Mouse (Mus musculus) effector memory CD4-positive, alpha-beta T cell, adult 7 months (primary cell): ENCODE measurements around the gene Uqcc3. TPM values are rescaled to one million over a fixed set of nuclear protein-coding genes. Genes with fewer than 3 reads are reported as not detected.

Experiments
- polyA plus RNA-seq: library from polyadenylated mRNA; unstranded; fragments of 100-300 nt; shearing (Covaris generic); gene quantifications from one replicate; pipeline ENCODE4 v1.2.1, GENCODE M21; 2017

Gene Uqcc3
- 30.0 TPM for polyA plus RNA-seq

DNA sequence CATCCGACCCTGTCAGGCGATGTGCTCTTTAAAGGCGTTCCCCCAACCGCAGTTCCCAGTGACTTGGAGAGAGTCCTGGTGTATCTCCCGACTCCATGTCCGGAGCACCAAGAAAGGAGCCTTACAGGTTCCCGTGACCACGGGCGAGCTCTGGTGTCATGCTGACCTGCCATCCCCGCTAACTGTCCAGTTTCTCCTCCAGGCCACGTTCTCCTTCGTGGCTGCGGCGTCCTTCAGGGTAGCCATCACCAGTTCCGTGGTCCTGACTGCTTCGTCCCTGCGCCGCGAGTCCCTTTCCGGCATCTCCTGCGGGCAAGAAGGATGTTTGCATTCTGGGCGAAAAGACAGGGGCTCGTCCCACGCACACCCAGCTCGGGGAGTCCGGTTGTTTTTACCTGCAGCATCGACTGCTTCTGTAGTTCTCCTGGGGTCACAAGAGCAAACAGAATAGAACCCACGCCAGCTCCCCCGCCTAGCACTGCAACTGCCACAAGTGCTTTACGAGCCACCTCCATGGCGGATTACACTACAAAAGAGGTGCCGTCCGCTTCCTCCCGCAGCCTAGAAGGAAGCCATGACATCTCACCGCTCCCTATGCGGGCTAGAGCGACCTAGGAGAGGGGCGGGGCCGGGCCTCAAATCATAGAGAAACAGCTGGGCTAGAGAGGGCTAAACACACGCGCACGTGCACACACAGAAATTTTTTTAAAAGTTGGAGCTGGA lies at the start of gene Uqcc3:
Uqcc3 (minus strand) TSS at position 613 of the 723 bp plus-strand sequence.

DNA sequence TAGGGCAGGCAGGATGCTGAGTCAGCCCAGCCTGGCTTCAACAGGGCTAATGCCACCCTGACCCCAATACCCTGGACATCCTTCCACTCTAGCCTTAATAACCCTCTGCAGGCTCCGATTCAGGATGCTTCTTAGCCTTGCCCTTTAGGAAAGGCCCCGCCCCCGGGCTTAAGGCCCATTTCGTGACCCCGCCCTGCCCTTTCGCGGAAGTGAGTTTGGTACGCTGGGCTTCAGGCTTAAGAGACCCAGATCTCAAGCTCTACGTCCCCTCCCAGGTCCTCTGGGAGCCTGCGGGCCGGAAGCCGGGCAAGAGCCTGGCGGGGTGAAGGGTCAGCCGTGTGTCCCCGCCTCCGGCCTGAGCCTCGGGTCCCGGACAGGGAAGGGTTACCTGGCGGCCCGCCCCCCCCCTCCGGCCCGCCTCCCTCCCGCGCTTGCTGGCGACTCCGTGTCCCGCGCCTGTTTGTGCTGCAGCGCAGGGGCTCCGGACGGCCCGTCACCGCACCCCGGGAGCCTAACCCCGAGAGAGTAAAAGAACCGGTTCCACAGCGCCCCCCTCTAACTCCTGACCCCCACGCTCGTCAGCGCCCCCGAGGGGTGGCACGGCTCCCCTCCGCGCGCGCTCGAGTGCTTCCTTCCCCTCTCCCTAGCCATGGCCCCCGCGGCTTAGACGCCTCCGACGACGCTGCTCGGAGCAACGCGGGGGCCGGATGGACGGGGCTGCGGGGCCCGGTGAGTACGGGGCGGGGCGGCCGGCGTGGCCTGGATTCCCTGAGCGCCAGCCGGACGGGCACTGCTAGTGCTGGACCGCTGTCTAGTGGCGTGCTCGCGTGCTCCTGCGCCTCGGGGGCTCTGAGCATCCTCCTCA lies 48.7 kb upstream of the Uqcc3 start, which contains the start of the genes Rom1 and Eml3:
Rom1 (minus strand) TSS at position 133 of the 865 bp plus-strand sequence.
Eml3 (plus strand) TSS at position 329 of the 865 bp plus-strand sequence.

DNA sequence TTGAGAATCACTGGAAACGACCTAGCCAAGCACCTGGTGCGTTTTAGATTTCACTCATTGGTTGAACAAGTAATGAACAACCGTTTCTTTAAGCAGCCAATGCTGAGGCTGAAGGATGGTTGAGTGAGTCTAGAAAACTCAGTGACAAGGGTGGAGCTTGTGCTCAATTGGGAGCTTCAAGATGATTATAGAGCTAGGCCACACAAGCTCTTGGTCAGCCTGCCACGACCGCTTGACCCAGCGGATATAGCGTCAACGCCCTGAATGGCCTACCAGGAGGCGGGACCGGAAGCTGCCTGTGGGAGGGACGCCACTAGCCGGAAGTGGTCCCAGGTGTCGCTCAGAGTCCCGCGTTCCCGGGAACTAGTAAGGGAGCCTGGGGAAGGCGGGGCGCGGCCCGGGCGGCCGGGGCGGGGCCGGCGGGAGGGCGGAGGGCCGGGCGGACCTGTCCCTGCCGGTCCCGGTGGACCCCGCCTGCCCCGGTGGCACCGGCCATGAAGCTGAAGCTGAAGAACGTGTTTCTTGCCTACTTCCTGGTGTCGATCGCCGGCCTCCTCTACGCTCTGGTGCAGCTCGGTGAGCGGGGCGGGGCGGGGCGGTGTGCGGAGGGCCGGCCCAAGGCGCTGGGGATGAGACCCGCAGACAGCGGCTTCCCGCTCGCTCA lies 39.5 kb upstream of the Uqcc3 start, which contains the start of gene B3gat3:
B3gat3 (plus strand) TSS at position 302 of the 664 bp plus-strand sequence.

DNA sequence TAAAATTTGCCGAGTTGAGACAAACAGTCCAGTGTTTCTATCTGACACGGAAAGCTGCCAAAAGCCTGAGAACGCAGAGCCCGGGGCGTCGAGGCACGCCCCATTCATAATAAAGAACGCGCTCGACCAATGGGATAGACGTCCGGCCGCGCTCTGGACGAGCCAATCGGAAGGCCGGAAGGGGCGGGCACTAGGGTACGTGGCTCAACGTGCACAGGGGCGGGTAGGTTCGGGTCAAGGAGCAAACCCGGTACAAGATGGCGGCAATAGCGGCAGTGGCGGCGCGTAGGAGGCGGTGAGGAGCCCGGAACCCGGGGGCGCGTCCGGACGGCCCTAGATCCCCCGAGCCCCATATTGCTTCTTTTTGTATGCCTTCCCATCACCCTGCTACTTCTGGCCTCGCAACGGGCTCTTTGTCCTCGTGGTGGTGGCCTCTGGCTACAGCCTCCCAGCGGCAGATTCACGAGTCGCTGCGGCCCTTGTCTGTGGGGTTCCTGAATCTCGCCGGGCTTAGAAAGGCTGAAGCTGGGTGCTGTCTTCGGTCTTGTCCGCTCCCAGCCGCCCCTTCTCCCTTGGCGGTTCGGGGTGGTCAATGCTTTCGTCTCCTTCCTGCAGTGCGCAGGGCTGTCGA lies 17.3 kb upstream of the Uqcc3 start, which contains the start of gene Ganab:
Ganab (plus strand) TSS at position 207 of the 631 bp plus-strand sequence.

DNA sequence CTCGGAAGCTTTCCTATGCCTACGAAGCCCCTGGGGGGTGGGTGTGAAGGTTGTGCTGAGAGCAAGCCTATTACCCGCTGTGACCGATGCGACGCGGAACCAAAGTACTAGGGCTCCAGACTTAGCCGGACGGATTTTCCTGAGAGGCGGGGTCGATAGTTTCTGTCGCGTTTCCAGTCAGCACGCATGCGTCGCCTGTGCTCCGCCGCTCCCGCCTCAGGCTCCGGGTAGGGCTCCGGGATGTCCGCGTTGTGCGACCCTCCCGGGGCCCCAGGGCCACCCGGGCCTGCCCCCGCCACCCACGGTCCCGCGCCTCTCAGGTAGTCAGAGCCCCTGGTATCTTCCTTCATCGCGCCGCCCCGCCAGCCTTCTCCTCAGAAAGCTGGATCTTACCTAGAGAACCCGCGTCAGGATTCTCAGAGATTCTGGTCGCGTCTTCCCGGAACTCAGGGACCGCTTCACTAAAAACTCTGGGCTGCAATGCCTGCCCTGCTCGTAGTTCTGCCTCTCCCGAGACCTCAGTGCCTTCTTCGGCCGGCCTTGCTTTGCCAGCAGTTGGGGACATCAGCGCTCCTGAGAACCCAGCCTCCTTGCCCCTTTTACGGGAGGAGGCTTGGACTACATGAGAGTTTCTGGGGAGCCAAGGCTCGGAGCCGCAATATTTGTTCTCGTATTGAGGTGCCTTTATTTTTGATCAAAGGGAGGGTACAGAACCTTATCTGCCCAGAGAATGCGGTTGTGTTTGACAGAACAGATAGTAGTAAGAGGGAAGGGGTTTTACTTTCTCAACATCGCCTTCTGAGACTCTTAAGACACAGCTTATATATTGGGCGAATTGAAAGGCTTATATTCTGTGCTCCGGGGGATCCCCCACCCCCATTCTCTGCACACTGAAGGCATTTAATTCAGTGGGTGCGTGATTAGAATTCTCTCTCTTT lies 12.4 kb upstream of the Uqcc3 start, which contains the start of gene Ints5:
Ints5 (plus strand) TSS at position 177 of the 938 bp plus-strand sequence.

DNA sequence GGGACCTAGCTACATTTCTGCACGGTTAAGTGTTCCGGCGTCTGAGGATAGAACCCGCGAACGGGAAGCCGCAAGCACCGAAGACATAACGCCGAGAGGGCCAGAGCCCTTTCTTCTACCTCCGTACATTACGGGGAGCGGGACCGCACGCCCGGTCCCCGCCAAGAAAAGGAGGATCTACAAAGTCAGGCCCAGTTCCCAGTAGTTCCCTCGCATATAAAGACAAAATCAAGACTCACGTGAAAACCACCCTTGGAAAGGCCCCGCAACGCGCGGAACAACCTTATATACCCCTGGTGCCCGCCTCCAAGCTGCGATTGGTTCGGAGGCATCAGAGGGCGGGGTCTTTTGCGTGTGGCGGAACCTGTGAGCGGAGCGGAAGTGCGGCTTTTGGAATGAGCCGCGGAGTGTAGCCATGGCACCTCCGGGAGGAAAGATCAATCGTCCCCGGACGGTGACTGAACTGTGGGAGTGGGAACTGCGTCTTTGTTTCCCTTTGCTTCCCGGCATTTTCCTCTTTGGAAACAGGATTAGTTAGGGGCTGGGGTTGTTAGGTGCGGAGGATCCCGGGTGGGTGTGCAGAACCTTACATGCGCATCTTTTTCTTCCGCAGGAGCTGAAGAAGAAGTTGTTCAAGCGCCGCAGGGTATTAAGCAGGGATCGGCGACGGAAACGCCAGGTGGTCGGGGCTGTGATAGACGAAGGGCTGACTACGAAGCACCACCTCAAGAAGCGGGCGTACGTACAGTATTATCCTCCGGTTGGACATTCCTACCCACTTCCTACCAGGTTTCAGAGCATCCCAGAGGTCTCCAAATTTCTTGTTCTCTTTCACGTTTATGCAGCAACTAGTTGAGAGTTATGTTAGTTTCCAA lies 8.0 kb upstream of the Uqcc3 start, which contains the start of the genes 1810009A15Rik and Gm49416:
1810009A15Rik (plus strand) TSS at position 343 of the 875 bp plus-strand sequence.
Gm49416 (plus strand) TSS at position 416 of the 875 bp plus-strand sequence.

DNA sequence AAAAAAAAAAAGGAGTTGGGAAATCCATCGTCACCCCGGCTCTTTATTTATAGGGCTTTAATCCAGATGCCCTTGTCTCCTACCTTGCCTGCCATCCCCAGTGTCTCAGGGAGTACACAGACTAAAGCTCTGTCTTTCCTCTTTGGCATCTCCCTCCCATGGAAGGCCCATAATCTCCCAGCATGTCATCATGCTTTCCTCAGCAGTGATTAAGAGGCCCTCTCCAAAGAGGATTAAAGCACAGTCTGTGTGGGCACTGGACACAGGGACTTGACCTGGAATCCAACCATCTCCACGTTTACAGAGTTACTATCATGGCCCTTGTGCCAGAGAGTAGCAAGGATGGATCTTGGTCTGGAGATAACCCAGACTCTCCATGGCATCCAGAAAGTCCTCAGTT lies 2.9 kb upstream of the Uqcc3 start, which contains the start of the genes Lbhd1 and Gm49403:
Lbhd1 (plus strand) TSS at position 117 of the 400 bp plus-strand sequence.
Gm49403 (plus strand) TSS at position 315 of the 400 bp plus-strand sequence.

DNA sequence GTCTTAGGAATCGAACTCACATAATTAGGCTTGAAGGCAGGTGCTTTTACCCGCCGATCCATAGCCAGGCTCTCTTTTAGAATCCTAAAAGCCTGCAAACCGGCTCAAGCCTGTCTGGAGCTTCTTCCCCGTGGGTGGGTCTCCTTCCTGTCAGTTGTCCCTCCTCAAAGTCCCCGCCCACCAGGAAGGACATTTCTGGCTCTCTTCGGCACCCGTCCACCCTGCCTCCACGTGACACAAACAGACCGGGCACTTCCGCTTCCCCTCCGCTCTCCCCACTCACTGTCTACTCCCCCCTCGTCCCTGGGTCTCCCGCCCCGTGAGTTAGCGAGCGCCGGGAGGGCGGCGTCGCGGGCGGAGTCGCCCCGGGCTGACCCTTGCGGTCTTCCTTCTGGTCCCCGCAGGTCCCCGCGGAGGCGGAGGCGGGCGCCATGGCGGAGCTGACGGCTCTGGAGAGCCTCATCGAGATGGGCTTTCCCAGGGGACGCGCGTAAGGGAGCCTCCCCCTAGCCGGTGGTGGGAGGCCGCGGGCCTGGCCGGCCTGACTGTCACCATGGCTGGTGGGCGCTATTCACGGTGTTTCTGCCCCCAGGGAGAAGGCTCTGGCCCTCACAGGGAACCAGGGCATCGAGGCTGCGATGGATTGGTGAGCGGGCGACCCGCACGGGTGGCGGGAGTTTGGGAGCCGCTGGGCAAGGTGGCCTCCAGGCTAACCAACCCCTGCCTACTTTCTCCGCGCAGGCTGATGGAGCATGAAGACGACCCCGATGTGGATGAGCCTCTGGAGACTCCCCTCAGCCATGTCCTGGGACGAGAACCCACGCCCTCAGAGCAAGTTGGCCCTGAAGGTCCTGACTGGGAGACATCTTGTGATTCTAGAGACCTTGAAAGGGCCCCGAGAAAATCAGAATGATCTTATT lies 9.2 kb downstream of the Uqcc3 start, which contains the start of gene Ubxn1:
Ubxn1 (plus strand) TSS at position 230 of the 920 bp plus-strand sequence.

DNA sequence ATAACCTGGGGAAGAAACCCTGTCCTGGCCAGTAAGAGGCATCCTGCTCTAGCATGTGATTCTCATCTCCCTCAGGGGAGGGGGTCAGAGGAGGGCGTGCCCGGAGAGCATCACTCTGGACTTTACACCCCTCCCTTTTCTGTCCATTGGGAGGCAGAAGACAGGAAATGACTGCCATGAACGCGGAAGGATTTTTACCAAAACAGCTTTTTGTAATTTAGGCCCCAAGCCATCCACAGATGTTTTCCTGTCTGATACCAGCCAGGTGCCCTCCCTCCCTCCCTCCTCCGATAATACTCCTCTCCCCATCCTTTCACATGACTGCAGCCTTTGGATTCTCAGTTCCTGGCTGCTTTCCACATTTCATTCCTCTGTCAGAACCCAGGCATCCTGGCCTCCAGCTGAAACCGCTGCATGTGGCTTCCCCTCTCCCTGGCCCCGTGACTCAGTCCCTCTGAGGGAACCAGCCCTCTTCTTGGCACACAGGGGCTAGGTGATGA lies 30.3 kb downstream of the Uqcc3 start, which contains the start of gene Lrrn4cl:
Lrrn4cl (plus strand) TSS at position 367 of the 500 bp plus-strand sequence.

DNA sequence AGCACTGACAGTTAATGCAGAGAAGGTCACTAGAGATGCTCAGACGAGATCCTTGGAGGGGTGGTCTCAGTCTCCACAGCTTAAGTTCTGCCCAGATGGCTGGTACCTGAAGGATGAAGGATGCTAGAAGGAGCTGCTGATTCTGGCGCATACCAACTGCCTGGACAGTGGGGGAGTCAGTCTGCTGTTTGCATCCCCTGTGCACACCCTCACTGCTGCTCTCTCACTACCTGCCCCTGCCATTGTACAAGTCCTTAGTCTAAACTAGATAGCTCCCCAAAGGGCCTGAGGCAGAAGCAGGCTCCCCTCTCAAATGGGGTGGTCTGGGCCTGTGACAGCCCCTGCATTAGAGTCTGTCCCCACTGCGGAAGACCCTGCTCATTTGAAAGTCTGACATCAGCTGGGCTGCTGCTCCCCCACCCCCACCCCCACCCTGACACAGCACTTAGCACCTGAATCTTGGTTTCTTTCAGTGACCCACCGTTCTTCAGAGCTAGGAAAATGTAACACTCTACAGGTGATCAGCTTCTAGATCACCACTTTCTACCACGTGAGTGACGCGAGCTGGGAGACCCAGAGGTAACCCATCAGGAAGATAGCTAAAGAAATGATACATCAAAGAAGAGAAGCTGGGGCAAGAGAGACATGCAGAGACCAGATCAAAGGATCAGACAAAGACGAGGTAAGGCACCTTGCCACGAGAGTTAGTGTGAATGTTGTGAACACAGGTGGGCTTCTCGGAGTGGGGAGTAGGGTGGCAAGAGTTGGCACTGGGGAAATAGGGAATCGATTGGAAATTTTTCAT lies 41.4 kb downstream of the Uqcc3 start, which contains the start of gene Gng3:
Gng3 (minus strand) TSS at position 92 of the 805 bp plus-strand sequence.

DNA sequence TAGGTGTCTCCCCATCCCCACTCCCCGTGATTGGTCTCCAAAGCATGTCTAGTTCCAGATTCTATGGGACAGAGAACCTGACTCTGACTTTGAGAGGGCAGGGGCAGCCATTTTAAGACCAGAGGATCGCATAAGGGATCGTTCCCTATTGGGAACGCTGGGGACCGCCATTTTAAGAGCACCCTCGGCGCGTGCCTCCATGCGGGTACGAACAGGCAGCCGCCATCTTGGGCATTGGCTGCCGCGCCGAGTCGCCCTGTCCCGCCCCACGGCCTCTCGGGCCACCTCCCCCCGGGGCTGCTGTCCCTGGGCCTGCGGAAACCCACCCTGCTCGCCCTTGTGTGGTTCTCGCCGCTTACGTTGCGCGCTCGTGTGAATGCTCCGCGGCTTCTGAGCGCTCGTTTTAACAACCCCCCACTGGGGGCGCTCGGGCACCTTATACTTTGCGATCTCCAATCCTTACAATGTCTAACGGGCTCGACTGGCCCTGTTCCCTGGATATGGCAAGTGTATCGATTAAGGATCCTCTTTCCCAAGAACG lies 43.4 kb downstream of the Uqcc3 start, which contains the start of gene Bscl2:
Bscl2 (plus strand) TSS at position 217 of the 541 bp plus-strand sequence.

Other genes starting within 250 kb of the Uqcc3 start
- not detected for gene Chrm1, start 217.1 kb downstream of the Uqcc3 start, polyA plus RNA-seq
- gene Slc3a2, start 157.6 kb downstream of the Uqcc3 start, polyA plus RNA-seq: 497 TPM
- gene Wdr74, start 145.1 kb downstream of the Uqcc3 start, polyA plus RNA-seq: 105 TPM
- 1.5 TPM for gene 1700092M07Rik, start 140.2 kb downstream of the Uqcc3 start, polyA plus RNA-seq
- gene Stx5a, start 139.5 kb downstream of the Uqcc3 start, polyA plus RNA-seq: 223 TPM
- gene Nxf1, start 123.8 kb downstream of the Uqcc3 start, polyA plus RNA-seq: 365 TPM
- gene Tmem223, start 109.9 kb downstream of the Uqcc3 start, polyA plus RNA-seq: 38.6 TPM
- 172 TPM for gene Tmem179b, start 106.5 kb downstream of the Uqcc3 start, polyA plus RNA-seq
- 8.1 TPM for gene Taf6l, start 94.5 kb downstream of the Uqcc3 start, polyA plus RNA-seq
- gene Polr2g, start 82.3 kb downstream of the Uqcc3 start, polyA plus RNA-seq: 68.3 TPM
- gene Zbtb3, start 78.4 kb downstream of the Uqcc3 start, polyA plus RNA-seq: 0.18 TPM
- 31.0 TPM for gene Ttc9c, start 61.6 kb downstream of the Uqcc3 start, polyA plus RNA-seq
- 7.6 TPM for gene Hnrnpul2, start 60.9 kb downstream of the Uqcc3 start, polyA plus RNA-seq
- gene AC129217.1, start 51.1 kb downstream of the Uqcc3 start, polyA plus RNA-seq: not detected
- 85.2 TPM for gene Bscl2, start 43.5 kb downstream of the Uqcc3 start, polyA plus RNA-seq
- 0.49 TPM for gene Gng3, start 41.7 kb downstream of the Uqcc3 start, polyA plus RNA-seq
- gene Lrrn4cl, start 30.2 kb downstream of the Uqcc3 start, polyA plus RNA-seq: not detected
- gene Ubxn1, start 9.4 kb downstream of the Uqcc3 start, polyA plus RNA-seq: 133 TPM
- 40.0 TPM for gene Lbhd1, start 2.8 kb upstream of the Uqcc3 start, polyA plus RNA-seq
- gene Gm49403, start 3.0 kb upstream of the Uqcc3 start, polyA plus RNA-seq: not detected
- gene 1810009A15Rik, start 7.9 kb upstream of the Uqcc3 start, polyA plus RNA-seq: 32.1 TPM
- not detected for gene Gm49416, start 8.0 kb upstream of the Uqcc3 start, polyA plus RNA-seq
- gene Ints5, start 12.1 kb upstream of the Uqcc3 start, polyA plus RNA-seq: 34.6 TPM
- 91.0 TPM for gene Ganab, start 17.1 kb upstream of the Uqcc3 start, polyA plus RNA-seq
- gene B3gat3, start 39.5 kb upstream of the Uqcc3 start, polyA plus RNA-seq: 57.0 TPM
- gene Rom1, start 48.4 kb upstream of the Uqcc3 start, polyA plus RNA-seq: 4.5 TPM
- gene Eml3, start 48.6 kb upstream of the Uqcc3 start, polyA plus RNA-seq: 74.5 TPM
- 211 TPM for gene Mta2, start 61.0 kb upstream of the Uqcc3 start, polyA plus RNA-seq
- 55.0 TPM for gene Tut1, start 72.9 kb upstream of the Uqcc3 start, polyA plus RNA-seq
- gene Eef1g, start 86.1 kb upstream of the Uqcc3 start, polyA plus RNA-seq: 259 TPM
- 193 TPM for gene Ahnak, start 108.4 kb upstream of the Uqcc3 start, polyA plus RNA-seq
- not detected for gene Scgb1a1, start 207.0 kb upstream of the Uqcc3 start, polyA plus RNA-seq